Mouse (Mus musculus) limb, embryonic 14.5 days (tissue): ENCODE measurements around the gene Smg6. TPM values are rescaled to one million over a fixed set of nuclear protein-coding genes. Genes with fewer than 3 reads are reported as not detected.

ENCODE experiments used
- ATAC-seq: fragments of 200-750 bp; cut with Nextera tagmentation; 2 replicates; pipeline ENCODE4 v1.8.0; 2017; ENCODE audit warnings: low read depth, moderate number of reproducible peaks, moderate TSS enrichment; ENCODE audit not compliant: low FRiP score
- DNase-seq: peaks from one replicate; pipeline ENCODE4 v3.0.0-alpha.2; 2015; ENCODE audit warnings: low spot score
- H3K27ac ChIP-seq: fragments of 300-500 bp; sonication (generic); replicated peaks from 2 replicates; pipeline ENCODE4 v1.5.1; 2014; ENCODE audit warnings: low read depth, mild to moderate bottlenecking, low read length, moderate library complexity, mixed read lengths
- H3K27me3 ChIP-seq: fragments of 300-500 bp; sonication (generic); 2 replicates; pipeline ENCODE4 v1.6.1; 2014; ENCODE audit warnings: low read length, mixed read lengths; ENCODE audit not compliant: control insufficient read depth, insufficient read depth
- H3K36me3 ChIP-seq: fragments of 300-500 bp; sonication (generic); 2 replicates; pipeline ENCODE4 v1.6.1; 2014; ENCODE audit warnings: mild to moderate bottlenecking, low read length, moderate library complexity, mixed read lengths; ENCODE audit not compliant: control insufficient read depth, insufficient read depth
- H3K4me1 ChIP-seq: fragments of 300-500 bp; sonication (generic); 2 replicates; pipeline ENCODE4 v1.6.1; 2014; ENCODE audit warnings: antibody characterized with exemption, low read length, mixed read lengths; ENCODE audit not compliant: control insufficient read depth, insufficient read depth
- H3K4me2 ChIP-seq: fragments of 300-500 bp; sonication (generic); replicated peaks from 2 replicates; pipeline ENCODE4 v1.6.1; 2014; ENCODE audit warnings: low read depth, mild to moderate bottlenecking, low read length, moderate library complexity; ENCODE audit not compliant: severe bottlenecking
- H3K4me3 ChIP-seq: fragments of 300-500 bp; sonication (generic); replicated peaks from 2 replicates; pipeline ENCODE4 v1.5.1; 2014; ENCODE audit warnings: low read length
- H3K9ac ChIP-seq: fragments of 300-500 bp; sonication (generic); 2 replicates; pipeline ENCODE4 v1.6.1; 2014; ENCODE audit warnings: mild to moderate bottlenecking, low read depth, low read length, moderate library complexity; ENCODE audit not compliant: severe bottlenecking
- H3K9me3 ChIP-seq: fragments of 300-500 bp; sonication (generic); 2 replicates; pipeline ENCODE4 v1.6.1; 2016; ENCODE audit warnings: low read length; ENCODE audit not compliant: control insufficient read depth
- POLR2A ChIP-seq: fragments of 200-500 bp; IDR thresholded peaks from 2 replicates; pipeline ENCODE4 v1.8.0; 2012; ENCODE audit warnings: inconsistent platforms, mild to moderate bottlenecking, moderate library complexity, borderline replicate concordance; ENCODE audit not compliant: insufficient read depth, insufficient read length; ENCODE audit errors: extremely low read depth
- WGBS: fragments of 180-500 bp; shearing (Covaris S2); extraction: QIAGEN DNeasy Blood & Tissue Kit; methylation state at CpG from one replicate; pipeline ENCODE4 v1.1.7; 2014; 5-methylcytosine and 5-hydroxymethylcytosine counted together
- polyA plus RNA-seq, 2 experiments: library from polyadenylated mRNA; depleted of rRNA in 1 of 2; stranded (reverse) in 1 of 2; unstranded in 1 of 2; fragments of >200 nt; fragmentation: Nextera tagmentation in 1 of 2; extraction: Ambion mirVana in 1 of 2; gene quantifications; 2 replicates each; pipeline versions ENCODE4 v1.2.1 to v1.2.3; 2012 to 2014

The Smg6 gene
- polyA plus RNA-seq, 2 experiments: 16.0 to 36.5 TPM

GRCm38 (mm10) chr11:74929111-74929510 is 3.5 kb downstream of the Smg6 start:
- H3K9me3 ChIP-seq: no peaks in the 10 kb centered on the region
- DNase-seq (no peak), ATAC-seq (no peak)
- peaks cover 40% of the 10 kb centered on the region for H3K36me3 ChIP-seq
- H3K4me2 ChIP-seq: no peak overlapping the region
- H3K4me3 ChIP-seq: no peak overlapping the region
- H3K27me3 ChIP-seq: no peaks in the 10 kb centered on the region
- no peak overlapping the region for H3K9ac ChIP-seq
- H3K4me1 ChIP-seq: peaks cover 15% of the 10 kb centered on the region
- 89% methylated on average over 4 of the region's 4 CpGs for WGBS
- no peak for TF ChIP-seq POLR2A
- H3K27ac ChIP-seq: no peak overlapping the region

DNA sequence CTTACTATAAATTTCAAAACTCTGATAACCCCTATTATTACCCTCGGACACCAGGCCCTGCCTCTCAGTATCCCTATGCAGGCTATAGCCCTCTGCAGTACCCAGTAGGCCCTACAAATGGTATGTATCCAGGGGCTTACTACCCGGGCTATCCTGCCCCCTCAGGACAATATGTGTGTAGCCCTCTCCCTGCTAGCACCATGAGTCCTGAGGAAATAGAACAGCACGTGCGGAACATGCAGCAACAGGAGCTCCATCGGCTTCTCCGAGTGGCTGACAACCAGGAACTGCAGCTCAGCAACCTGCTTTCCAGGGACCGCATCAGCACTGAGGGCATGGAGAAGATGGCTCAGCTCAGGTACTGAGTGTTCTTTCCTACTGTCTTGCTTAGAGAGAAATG is 4.8 kb downstream of the Smg6 start:
- Histone ChIP-seq H3K4me3 (no peak overlapping the region), H3K27ac (no peak overlapping the region), H3K27me3 (no peaks in the 10 kb centered on the region), H3K9me3 (no peaks in the 10 kb centered on the region), H3K4me1 (peaks cover 10% of the 10 kb centered on the region), H3K9ac (no peak overlapping the region), H3K36me3 (peaks cover 49% of the 10 kb centered on the region), H3K4me2 (no peak overlapping the region)
- DNase-seq (no peak), ATAC-seq (no peak)
- no peak for TF ChIP-seq POLR2A
- 90% methylated on average over 7 of the region's 7 CpGs for whole genome bisulfite sequencing

GRCm38 (mm10) chr11:74946348-74946747 is 20.7 kb downstream of the Smg6 start:
- Histone ChIP-seq H3K4me3 (no peak overlapping the region), H3K27ac (no peak overlapping the region), H3K9me3 (no peaks in the 10 kb centered on the region), H3K27me3 (no peaks in the 10 kb centered on the region), H3K9ac (no peak overlapping the region), H3K4me2 (no peak overlapping the region), H3K4me1 (no peaks in the 10 kb centered on the region), H3K36me3 (peaks cover 41% of the 10 kb centered on the region; the same call in 1 of the 2 replicates)
- TF ChIP-seq POLR2A: no peak
- WGBS: 79% methylated on average over 3 of the region's 3 CpGs
- DNase-seq (peak; percentile 70), ATAC-seq (no peak)

- no peaks in the 10 kb centered on the region for H3K27me3 ChIP-seq
- ATAC-seq: no peak
- TF ChIP-seq POLR2A: no peak
- no peak overlapping the region for H3K27ac ChIP-seq
- no peak overlapping the region for H3K9ac ChIP-seq
- no peaks in the 10 kb centered on the region for H3K4me1 ChIP-seq
- no peak overlapping the region for H3K4me2 ChIP-seq
- no peak for DNase-seq
- H3K9me3 ChIP-seq: no peaks in the 10 kb centered on the region
- no peak overlapping the region for H3K4me3 ChIP-seq
- H3K36me3 ChIP-seq: peaks cover 25% of the 10 kb centered on the region
Measured at GRCm38 (mm10) chr11:74954901-74955300, 29.3 kb downstream of the Smg6 start.

- Histone ChIP-seq H3K4me2 (no peak overlapping the region), H3K4me3 (no peak overlapping the region), H3K27ac (no peak overlapping the region), H3K9ac (no peak overlapping the region), H3K27me3 (no peaks in the 10 kb centered on the region), H3K4me1 (no peaks in the 10 kb centered on the region), H3K36me3 (peaks cover 19% of the 10 kb centered on the region), H3K9me3 (no peaks in the 10 kb centered on the region)
- DNase-seq (no peak), ATAC-seq (no peak)
- no peak for TF ChIP-seq POLR2A
Measured at GRCm38 (mm10) chr11:74956006-74956405, 30.4 kb downstream of the Smg6 start.

- H3K36me3 ChIP-seq: peaks cover 17% of the 10 kb centered on the region
- 0 out of 2 replicates have a peak, but pooled peaks cover 3% of the 10 kb centered on the region for H3K4me1 ChIP-seq
- H3K27ac ChIP-seq: no peak overlapping the region
- H3K4me3 ChIP-seq: no peak overlapping the region
- DNase-seq (no peak), ATAC-seq (no peak)
- 95% methylated on average over 2 of the region's 2 CpGs for WGBS
- H3K9me3 ChIP-seq: no peaks in the 10 kb centered on the region
- no peak overlapping the region for H3K4me2 ChIP-seq
- H3K27me3 ChIP-seq: no peaks in the 10 kb centered on the region
- no peak for TF ChIP-seq POLR2A
- no peak overlapping the region for H3K9ac ChIP-seq
Measured at GRCm38 (mm10) chr11:74957600-74957999, 32.0 kb downstream of the Smg6 start.
